In the genomic region with DNA sequence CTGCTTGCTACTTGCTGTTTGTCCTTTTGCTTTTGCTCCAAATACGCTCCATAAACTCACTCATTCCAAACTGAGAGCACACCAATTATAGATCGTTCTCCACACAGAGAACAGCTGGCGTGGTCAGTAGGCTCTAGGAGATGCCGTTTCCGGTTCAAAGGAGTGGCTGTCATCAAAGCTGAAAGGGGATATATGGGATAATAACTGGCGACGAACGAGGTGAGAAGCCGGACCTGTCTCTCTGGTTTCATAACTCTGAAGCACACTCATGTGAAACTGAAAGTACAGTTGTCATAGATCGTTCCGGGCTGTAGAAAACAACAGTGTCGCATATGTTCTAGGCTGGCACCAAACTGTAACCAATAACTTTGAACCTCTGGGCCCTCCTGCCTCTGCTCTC, we compare ENCODE assay signal across 20 mouse cellular contexts.
DNase-seq lines count a peak whose midpoint lies in the region; ATAC-seq and TF ChIP-seq lines count a peak whose summit lies in the region.
"Had no signal": no experiment of that assay in that cellular context is flagged by ENCODE, and none has a peak within 500 bp of the region (broad histone marks: within the 10 kb centered on the region; RNA-seq: fewer than 3 reads in every experiment).

No protein-coding gene starts in this region.

- H3K27me3 ChIP-seq in kidney, postnatal 0 days (ENCODE audit: insufficient read depth, low read length): no peaks in the 10 kb centered on the region
- H3K27me3 ChIP-seq in forebrain, embryonic 10.5 days (ENCODE audit: poor library complexity, severe bottlenecking): peaks cover 14% of the 10 kb centered on the region
- H3K27me3 ChIP-seq: embryonic facial prominence, embryonic 12.5 days; limb, embryonic 13.5 days; midbrain, embryonic 15.5 days had no signal

- H3K4me2 ChIP-seq in kidney, postnatal 0 days (ENCODE audit: low read length): peak overlapping the region; percentile 10; the same call in 1 of the 2 replicates
- H3K4me2 ChIP-seq: embryonic facial prominence, embryonic 12.5 days; heart, embryonic 11.5 days; hindbrain, embryonic 14.5 days; limb, embryonic 13.5 days; midbrain, embryonic 15.5 days had no signal

- no peaks in the 10 kb centered on the region for H3K36me3 ChIP-seq in kidney, postnatal 0 days (ENCODE audit: insufficient read depth, low read length)
- H3K36me3 ChIP-seq in forebrain, embryonic 10.5 days (replicated peaks): no peaks in the 10 kb centered on the region
- H3K36me3 ChIP-seq: embryonic facial prominence, embryonic 12.5 days; limb, embryonic 13.5 days; midbrain, embryonic 15.5 days had no signal

- H3K9me3 ChIP-seq in kidney, postnatal 0 days (replicated peaks; ENCODE audit: low read length): no peaks in the 10 kb centered on the region
- H3K9me3 ChIP-seq in forebrain, embryonic 10.5 days: no peaks in the 10 kb centered on the region
- H3K9me3 ChIP-seq: embryonic facial prominence, embryonic 12.5 days; limb, embryonic 13.5 days; midbrain, embryonic 15.5 days had no signal

- no peak overlapping the region for H3K9ac ChIP-seq in kidney, postnatal 0 days (ENCODE audit: low read depth, low read length)
- H3K9ac ChIP-seq: embryonic facial prominence, embryonic 12.5 days; forebrain, postnatal 0 days; hindbrain, embryonic 14.5 days; limb, embryonic 13.5 days; liver, embryonic 14.5 days; midbrain, embryonic 15.5 days had no signal

- DNase-seq in kidney, postnatal 0 days (ENCODE audit: low spot score): no peak
- DNase-seq in kidney, postnatal 25 days: no peak
- peak; percentile 66 for DNase-seq in A20 (ENCODE audit: low read depth, low spot score)
- peak; percentile 22 for DNase-seq in CD4-positive, CD25-positive, alpha-beta regulatory T cell, adult 2 months (ENCODE audit: low read depth, low spot score)
- peak; percentile 63 for DNase-seq in large intestine, adult 2 months (ENCODE audit: low read depth, low spot score)
- no peak for DNase-seq in forebrain, embryonic 10.5 days (ENCODE audit: extremely low spot score, low spot score)
- no peak for DNase-seq in adrenal gland, postnatal 36 days
- no peak for DNase-seq in thymus, postnatal 10 days (ENCODE audit: low spot score in 2 of 2)
- DNase-seq: adrenal gland, postnatal 14 days; cerebellum, adult 8-10 months; forebrain, postnatal 0 days; gastrocnemius, postnatal 14 days; kidney, adult 9 months; right cerebral cortex, postnatal 25 days had no signal

- 53% methylated on average over 12 of the region's 12 CpGs for WGBS in kidney, postnatal 0 days
- 16% methylated on average over 12 of the region's 12 CpGs for WGBS in large intestine, adult 2 months
- WGBS in forebrain, embryonic 10.5 days: 97% methylated on average over 12 of the region's 12 CpGs

- H3K4me3 ChIP-seq in kidney, postnatal 0 days (replicated peaks; ENCODE audit: low read depth, low read length): no peak overlapping the region
- H3K4me3 ChIP-seq in forebrain, embryonic 10.5 days: no peak overlapping the region
- H3K4me3 ChIP-seq: embryonic facial prominence, embryonic 12.5 days; limb, embryonic 13.5 days; midbrain, embryonic 15.5 days had no signal

- H3K27ac ChIP-seq in kidney, postnatal 0 days: no peak overlapping the region
- no peak overlapping the region for H3K27ac ChIP-seq in forebrain, embryonic 10.5 days
- H3K27ac ChIP-seq: embryonic facial prominence, embryonic 12.5 days; hindbrain, embryonic 14.5 days; limb, embryonic 13.5 days; liver, embryonic 14.5 days; midbrain, embryonic 15.5 days had no signal

- ATAC-seq in kidney, postnatal 0 days (replicated peaks; ENCODE audit: low FRiP score, low read depth): no peak
- ATAC-seq: forebrain, postnatal 0 days; midbrain, embryonic 15.5 days had no signal

- no peak for TF ChIP-seq CTCF in kidney, postnatal 0 days (IDR thresholded peaks at IDR 0.05; ENCODE audit: low read depth)

- no peaks in the 10 kb centered on the region for H3K4me1 ChIP-seq in kidney, postnatal 0 days (replicated peaks; ENCODE audit: insufficient read depth, low read length)
- H3K4me1 ChIP-seq in forebrain, embryonic 10.5 days: peaks cover 23% of the 10 kb centered on the region

Comparison
In these comparisons a context has a peak if more than half of its experiments do, and no peak if none do; other contexts are left out.
1. DNase-seq: peak in A20 (single experiment), CD4-positive, CD25-positive, alpha-beta regulatory T cell, adult 2 months (single experiment) and large intestine, adult 2 months (single experiment); none in kidney, postnatal 0 days (single experiment), kidney, postnatal 25 days (0 of 2), forebrain, embryonic 10.5 days (single experiment), adrenal gland, postnatal 36 days (0 of 2) and thymus, postnatal 10 days (0 of 2).